Comparison of ENCODE assay signal across 9 mouse cellular contexts in genomic region chr2:170104396-170104795, GRCm38 (mm10).
"Had no signal": no experiment of that assay in that cellular context is flagged by ENCODE, and none has a peak within 500 bp of the region (broad histone marks: within the 10 kb centered on the region; RNA-seq: fewer than 3 reads in every experiment).

No protein-coding gene starts in this region.

- H3K27ac ChIP-seq: kidney, postnatal 0 days; limb, embryonic 15.5 days; liver, embryonic 14.5 days; midbrain, embryonic 12.5 days; neural tube, embryonic 15.5 days; stomach, postnatal 0 days had no signal

- H3K9ac ChIP-seq: limb, embryonic 15.5 days; liver, embryonic 14.5 days; midbrain, embryonic 12.5 days; neural tube, embryonic 15.5 days had no signal

- DNase-seq: layer of hippocampus, adult 9-11 months had no signal

- H3K36me3 ChIP-seq: neural tube, embryonic 15.5 days had no signal

- H3K4me3 ChIP-seq: limb, embryonic 15.5 days; midbrain, embryonic 12.5 days; neural tube, embryonic 15.5 days had no signal

- H3K4me2 ChIP-seq: limb, embryonic 15.5 days; midbrain, embryonic 12.5 days; neural tube, embryonic 15.5 days had no signal

- ATAC-seq: intestine, postnatal 0 days; midbrain, embryonic 16.5 days had no signal

- H3K4me1 ChIP-seq: limb, embryonic 15.5 days had no signal

- H3K27me3 ChIP-seq: limb, embryonic 15.5 days; midbrain, embryonic 12.5 days; neural tube, embryonic 15.5 days had no signal

- H3K9me3 ChIP-seq: limb, embryonic 15.5 days; midbrain, embryonic 12.5 days; neural tube, embryonic 15.5 days had no signal
